Mouse (Mus musculus) cerebellum, adult 2 months (tissue): ENCODE results near the gene Yod1. TPM values are rescaled to one million over a fixed set of nuclear protein-coding genes. Genes with fewer than 3 reads are reported as not detected.

ENCODE experiments used
- DNase-seq, 2 experiments: peaks; one replicate each; pipeline ENCODE4 v3.0.0; 2021
- H3K27ac ChIP-seq: fragments of 200-500 bp; 2 replicates; pipeline ENCODE4 v1.5.1; 2012; ENCODE audit warnings: low read length, control low read depth, inconsistent platforms; ENCODE audit not compliant: insufficient read depth
- H3K27me3 ChIP-seq: fragments of 200-500 bp; 2 replicates; pipeline ENCODE4 v1.6.1; 2012; ENCODE audit warnings: inconsistent platforms, mild to moderate bottlenecking, low read length, moderate library complexity; ENCODE audit not compliant: control insufficient read depth, insufficient read depth
- H3K4me1 ChIP-seq: fragments of 200-500 bp; 2 replicates; pipeline ENCODE4 v1.6.1; 2011; ENCODE audit warnings: low read length; ENCODE audit not compliant: control insufficient read depth, insufficient read depth
- H3K4me3 ChIP-seq: fragments of 200-500 bp; replicated peaks from 2 replicates; pipeline ENCODE3; 2011; ENCODE audit warnings: mild to moderate bottlenecking, low read depth, low read length, control low read depth; ENCODE audit not compliant: insufficient read depth
- CTCF ChIP-seq: fragments of 200-500 bp; IDR thresholded peaks from 2 replicates; pipeline ENCODE4 v1.5.1; 2011; ENCODE audit warnings: low read depth, mild to moderate bottlenecking, control low read depth, low read length, moderate library complexity, borderline replicate concordance; ENCODE audit not compliant: insufficient read depth
- POLR2A ChIP-seq: fragments of 200-500 bp; IDR thresholded peaks from 2 replicates; pipeline ENCODE4 v1.6.1; 2011; ENCODE audit warnings: low read length, control low read depth, borderline replicate concordance; ENCODE audit not compliant: insufficient read depth
- WGBS: fragments of 180-500 bp; shearing (Covaris S2); methylation state at CpG from one replicate; pipeline ENCODE4 v1.1.7; 2018; 5-methylcytosine and 5-hydroxymethylcytosine counted together
- polyA plus RNA-seq: library from polyadenylated mRNA; depleted of rRNA; stranded (reverse); fragments of >200 nt; gene quantifications from 2 replicates; pipeline ENCODE4 v1.2.3, GENCODE M21; 2012; rRNA removed

Gene Yod1
- polyA plus RNA-seq, 1 experiment: 7.6 TPM

- no peak overlapping the region for H3K4me3 ChIP-seq
- TF ChIP-seq CTCF: no peak
- no peak for TF ChIP-seq POLR2A
- DNase-seq: no peak
- H3K4me1 ChIP-seq: no peaks in the 10 kb centered on the region
- WGBS: 88% methylated on average over 12 of the region's 12 CpGs
- H3K27me3 ChIP-seq: no peaks in the 10 kb centered on the region
- no peak overlapping the region for H3K27ac ChIP-seq
Observed at GRCm38 (mm10) chr1:130764027-130764461, 46.9 kb downstream of the Yod1 start.

GRCm38 (mm10) chr1:130767066-130767465 is 49.9 kb downstream of the Yod1 start:
- no peak for DNase-seq
- Histone ChIP-seq H3K27me3 (no peaks in the 10 kb centered on the region), H3K4me3 (no peak overlapping the region), H3K4me1 (no peaks in the 10 kb centered on the region), H3K27ac (no peak overlapping the region)
- 65% methylated on average over 5 of the region's 5 CpGs for WGBS
- TF ChIP-seq POLR2A (no peak), CTCF (no peak)

- no peaks in the 10 kb centered on the region for H3K4me1 ChIP-seq
- H3K27me3 ChIP-seq: no peaks in the 10 kb centered on the region
- 81% methylated on average over 2 of the region's 2 CpGs for WGBS
- no peak for DNase-seq
- H3K27ac ChIP-seq: no peak overlapping the region
- no peak overlapping the region for H3K4me3 ChIP-seq
- TF ChIP-seq CTCF: no peak
- TF ChIP-seq POLR2A: no peak
Observed at GRCm38 (mm10) chr1:130769925-130770324, 52.8 kb downstream of the Yod1 start.

GRCm38 (mm10) chr1:130770487-130770886 is 53.4 kb downstream of the Yod1 start:
- no peak for DNase-seq
- H3K27ac ChIP-seq: no peak overlapping the region
- no peaks in the 10 kb centered on the region for H3K27me3 ChIP-seq
- no peaks in the 10 kb centered on the region for H3K4me1 ChIP-seq
- WGBS: 87% methylated on average over 4 of the region's 4 CpGs
- TF ChIP-seq CTCF (no peak), POLR2A (no peak)
- no peak overlapping the region for H3K4me3 ChIP-seq

GRCm38 (mm10) chr1:130770981-130771494 is 53.9 kb downstream of the Yod1 start:
- DNase-seq: no peak
- 69% methylated on average over 3 of the region's 3 CpGs for WGBS
- no peak overlapping the region for H3K27ac ChIP-seq
- H3K27me3 ChIP-seq: no peaks in the 10 kb centered on the region
- no peaks in the 10 kb centered on the region for H3K4me1 ChIP-seq
- H3K4me3 ChIP-seq: no peak overlapping the region
- TF ChIP-seq CTCF (no peak), POLR2A (no peak)

Other genes starting within 250 kb of the Yod1 start
- gene Zp3r, start 87.7 kb upstream of the Yod1 start, polyA plus RNA-seq: not detected in 2 replicates
- not detected in 2 replicates for gene C4bp, start 55.7 kb upstream of the Yod1 start, polyA plus RNA-seq
- not detected in 2 replicates for gene Gm29427, start 1.5 kb upstream of the Yod1 start, polyA plus RNA-seq
- 42.6 and 42.8 TPM in 2 replicates for gene Pfkfb2, start 11.9 kb downstream of the Yod1 start, polyA plus RNA-seq
- gene AA986860, start 14.6 kb downstream of the Yod1 start, polyA plus RNA-seq: 2.9 TPM in 2 replicates
- gene Fcamr, start 83.6 kb downstream of the Yod1 start, polyA plus RNA-seq: 0.07 TPM in 1 of 2 replicates, not detected in the other
- 0.05 and 0.16 TPM in 2 replicates for gene Pigr, start 109.4 kb downstream of the Yod1 start, polyA plus RNA-seq
- 0.82 and 1.1 TPM in 2 replicates for gene Fcmr, start 148.3 kb downstream of the Yod1 start, polyA plus RNA-seq
- not detected in 2 replicates for gene Il24, start 170.1 kb downstream of the Yod1 start, polyA plus RNA-seq
- gene Il20, start 194.1 kb downstream of the Yod1 start, polyA plus RNA-seq: not detected in 2 replicates
- 0.10 TPM in 1 of 2 replicates, not detected in the other for gene Il19, start 222.8 kb downstream of the Yod1 start, polyA plus RNA-seq